Mouse (Mus musculus) hindbrain, embryonic 14.5 days (tissue): ENCODE results near the gene Appbp2. TPM values are rescaled to one million over a fixed set of nuclear protein-coding genes. Genes with fewer than 3 reads are reported as not detected.

Source experiments
- ATAC-seq: fragments of 200-750 bp; cut with Nextera tagmentation; 2 replicates; pipeline ENCODE4 v1.8.0; 2017; ENCODE audit warnings: moderate number of reproducible peaks, mild to moderate bottlenecking, moderate TSS enrichment, moderate library complexity; ENCODE audit not compliant: low FRiP score
- DNase-seq: peaks from one replicate; pipeline ENCODE4 v3.0.0-alpha.2; 2015; ENCODE audit warnings: low spot score
- H3K27ac ChIP-seq: fragments of 300-500 bp; sonication (generic); 2 replicates; pipeline ENCODE4 v1.5.1; 2014; ENCODE audit warnings: mild to moderate bottlenecking, moderate library complexity
- H3K27me3 ChIP-seq: fragments of 300-500 bp; sonication (generic); 2 replicates; pipeline ENCODE4 v1.6.1; 2014; ENCODE audit warnings: mild to moderate bottlenecking, low read length, mixed read lengths; ENCODE audit not compliant: control insufficient read depth, insufficient read depth
- H3K36me3 ChIP-seq: fragments of 300-500 bp; sonication (generic); replicated peaks from 2 replicates; pipeline ENCODE4 v1.6.1; 2014; ENCODE audit not compliant: control insufficient read depth, insufficient read depth
- H3K4me1 ChIP-seq: fragments of 300-500 bp; sonication (generic); replicated peaks from 2 replicates; pipeline ENCODE4 v1.6.1; 2014; ENCODE audit warnings: antibody characterized with exemption, low read length, mixed read lengths; ENCODE audit not compliant: control insufficient read depth, insufficient read depth
- H3K4me2 ChIP-seq: fragments of 300-500 bp; sonication (generic); replicated peaks from 2 replicates; pipeline ENCODE4 v1.6.1; 2014; ENCODE audit warnings: mild to moderate bottlenecking, moderate library complexity
- H3K4me3 ChIP-seq: fragments of 300-500 bp; sonication (generic); replicated peaks from 2 replicates; pipeline ENCODE4 v1.5.1; 2014; ENCODE audit warnings: mild to moderate bottlenecking, low read length
- H3K9ac ChIP-seq: fragments of 300-500 bp; sonication (generic); 2 replicates; pipeline ENCODE4 v1.6.1; 2014
- H3K9me3 ChIP-seq: fragments of 300-500 bp; sonication (generic); 2 replicates; pipeline ENCODE4 v1.6.1; 2016; ENCODE audit warnings: low read length; ENCODE audit not compliant: control insufficient read depth
- WGBS: fragments of 180-500 bp; shearing (Covaris S2); extraction: QIAGEN DNeasy Blood & Tissue Kit; methylation state at CpG from one replicate; pipeline ENCODE4 v1.1.7; 2014; 5-methylcytosine and 5-hydroxymethylcytosine counted together
- polyA plus RNA-seq: library from polyadenylated mRNA; unstranded; fragments of >200 nt; fragmentation: Nextera tagmentation; extraction: Ambion mirVana; gene quantifications from 2 replicates; pipeline ENCODE4 v1.2.1, GENCODE M21; 2014

Gene Appbp2
- polyA plus RNA-seq, 1 experiment from 2014 or later, result 58.1 TPM

DNA sequence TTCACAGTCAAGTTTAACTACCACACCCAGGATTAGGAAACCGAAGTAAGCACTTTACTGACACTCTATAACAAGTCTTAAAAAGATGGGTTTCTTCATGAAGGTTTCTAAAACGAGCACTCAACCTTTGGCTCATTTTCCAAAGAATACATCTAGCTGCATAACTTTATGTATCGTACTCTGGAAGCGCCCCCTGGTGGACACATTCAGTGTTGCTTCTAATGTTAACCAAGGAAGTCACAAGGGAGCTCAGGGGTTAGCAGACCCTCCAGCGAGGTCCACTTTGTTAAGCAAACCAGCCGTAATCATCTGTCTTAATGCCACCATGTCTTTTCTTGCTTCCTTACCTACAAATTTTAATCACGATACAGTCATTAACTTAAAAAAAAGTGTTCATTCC, 26.3 kb upstream of the Appbp2 start:
- Histone ChIP-seq H3K4me2 (no peak overlapping the region), H3K9ac (no peak overlapping the region), H3K4me3 (no peak overlapping the region), H3K27me3 (no peaks in the 10 kb centered on the region), H3K4me1 (no peaks in the 10 kb centered on the region), H3K36me3 (no peaks in the 10 kb centered on the region), H3K27ac (no peak overlapping the region), H3K9me3 (no peaks in the 10 kb centered on the region)
- peak; percentile 81 for DNase-seq
- ATAC-seq, result no peak
- 31% methylated on average over 7 of the region's 7 CpGs for WGBS

DNA sequence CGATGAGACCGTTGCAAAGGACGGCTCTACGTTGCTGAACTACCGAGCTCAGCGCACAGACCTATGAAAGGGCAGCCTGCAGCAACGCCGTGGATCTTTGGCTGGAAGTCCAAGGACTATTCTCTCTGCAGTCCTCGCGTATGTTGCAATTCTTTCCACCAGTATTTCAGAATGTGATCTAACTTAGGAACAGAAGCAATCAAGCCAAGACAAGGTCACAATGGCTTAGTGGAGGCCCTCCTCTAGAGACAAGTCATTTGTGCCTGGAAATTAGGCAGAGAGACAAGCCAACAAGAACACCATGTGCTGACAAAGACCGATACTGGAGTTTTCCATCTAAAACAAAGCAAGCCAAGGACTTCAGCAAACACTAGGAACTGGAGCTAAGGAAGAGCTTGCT, 24.0 kb upstream of the Appbp2 start:
- Histone ChIP-seq H3K36me3 (no peaks in the 10 kb centered on the region), H3K9ac (no peak overlapping the region), H3K4me3 (no peak overlapping the region), H3K27me3 (no peaks in the 10 kb centered on the region), H3K4me1 (no peaks in the 10 kb centered on the region), H3K27ac (no peak overlapping the region), H3K4me2 (no peak overlapping the region), H3K9me3 (no peaks in the 10 kb centered on the region)
- DNase-seq, result no peak
- no peak for ATAC-seq
- 91% methylated on average over 11 of the region's 11 CpGs for WGBS

DNA sequence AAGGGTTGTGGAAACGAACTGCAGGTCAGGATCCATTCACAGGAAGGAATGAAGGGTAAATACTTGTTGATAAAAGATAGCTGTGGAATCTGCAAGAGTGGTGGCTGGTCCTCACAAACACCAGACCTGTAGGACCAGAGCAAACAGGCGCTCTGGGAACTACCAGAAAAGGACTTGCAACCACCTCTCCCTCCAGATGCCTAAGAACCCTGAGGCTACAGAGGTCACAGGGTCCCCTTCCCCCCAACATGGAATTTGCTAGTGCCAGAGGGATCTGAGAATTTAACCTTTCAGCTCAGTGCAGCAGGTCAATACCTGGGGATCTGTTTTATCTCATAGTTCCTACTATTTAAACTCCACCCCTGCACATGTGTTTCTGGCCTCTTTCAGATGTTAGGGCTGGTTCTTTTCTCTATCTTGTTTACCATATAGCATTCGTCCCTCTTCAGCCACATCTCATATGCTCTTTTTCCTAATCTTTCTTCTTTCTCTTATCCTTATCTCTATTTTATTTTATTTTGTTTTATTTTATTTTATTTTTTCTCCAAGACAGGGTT, 20.6 kb upstream of the Appbp2 start:
- no peak for DNase-seq
- Histone ChIP-seq H3K9me3 (no peaks in the 10 kb centered on the region), H3K4me3 (no peak overlapping the region), H3K27ac (no peak overlapping the region), H3K36me3 (no peaks in the 10 kb centered on the region), H3K9ac (no peak overlapping the region), H3K4me2 (no peak overlapping the region), H3K27me3 (no peaks in the 10 kb centered on the region), H3K4me1 (no peaks in the 10 kb centered on the region)
- WGBS, result 80% methylated on average over 3 of the region's 3 CpGs
- ATAC-seq, result no peak

DNA sequence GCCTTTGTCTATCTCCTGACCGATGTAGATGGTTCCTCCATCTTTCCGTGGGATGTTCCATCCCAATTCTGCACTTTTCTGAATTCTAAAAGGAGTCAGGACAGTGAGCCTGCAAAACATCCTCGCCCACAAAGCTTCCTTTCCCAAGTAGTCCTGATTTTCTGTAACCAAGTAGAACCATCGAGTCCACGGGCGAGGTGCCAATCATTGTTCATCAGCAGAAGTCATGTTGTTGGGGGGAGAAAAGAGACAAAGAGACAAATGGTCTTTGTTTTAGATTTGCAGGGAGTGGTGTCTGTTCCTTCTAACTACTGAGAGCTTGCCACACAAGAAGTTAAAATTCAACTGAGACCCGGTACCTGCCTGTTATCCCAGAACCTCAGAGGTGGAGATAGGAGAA, 18.7 kb upstream of the Appbp2 start:
- DNase-seq (no peak), ATAC-seq (no peak)
- Histone ChIP-seq H3K4me2 (no peak overlapping the region), H3K4me3 (no peak overlapping the region), H3K4me1 (no peaks in the 10 kb centered on the region), H3K27ac (no peak overlapping the region), H3K36me3 (no peaks in the 10 kb centered on the region), H3K27me3 (no peaks in the 10 kb centered on the region), H3K9me3 (no peaks in the 10 kb centered on the region), H3K9ac (no peak overlapping the region)
- WGBS, result 86% methylated on average over 7 of the region's 7 CpGs

DNA sequence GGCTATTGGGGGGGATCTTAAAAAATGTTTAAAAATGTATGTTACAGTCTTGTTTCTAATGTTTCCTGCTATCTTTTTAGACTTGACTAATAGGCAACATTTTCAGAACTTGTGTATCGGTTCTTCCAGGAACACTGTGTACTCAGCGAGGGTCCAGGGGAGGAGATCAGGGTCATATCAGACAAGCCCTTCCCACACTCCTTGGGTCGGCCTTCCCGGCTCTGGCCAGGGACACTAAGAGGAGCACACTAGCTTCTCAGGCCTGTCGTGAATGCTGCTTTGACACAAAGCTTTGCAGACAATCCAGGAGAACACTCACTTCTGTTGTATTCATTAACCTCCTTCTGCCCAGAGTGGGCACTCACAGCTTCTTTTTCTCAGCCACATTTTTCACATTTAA, 18.1 kb upstream of the Appbp2 start:
- Histone ChIP-seq H3K9ac (no peak overlapping the region), H3K27ac (no peak overlapping the region), H3K4me2 (no peak overlapping the region), H3K27me3 (no peaks in the 10 kb centered on the region), H3K4me1 (no peaks in the 10 kb centered on the region), H3K4me3 (no peak overlapping the region), H3K9me3 (no peaks in the 10 kb centered on the region), H3K36me3 (no peaks in the 10 kb centered on the region)
- no peak for ATAC-seq
- DNase-seq, result no peak
- WGBS, result 74% methylated on average over 5 of the region's 5 CpGs

DNA sequence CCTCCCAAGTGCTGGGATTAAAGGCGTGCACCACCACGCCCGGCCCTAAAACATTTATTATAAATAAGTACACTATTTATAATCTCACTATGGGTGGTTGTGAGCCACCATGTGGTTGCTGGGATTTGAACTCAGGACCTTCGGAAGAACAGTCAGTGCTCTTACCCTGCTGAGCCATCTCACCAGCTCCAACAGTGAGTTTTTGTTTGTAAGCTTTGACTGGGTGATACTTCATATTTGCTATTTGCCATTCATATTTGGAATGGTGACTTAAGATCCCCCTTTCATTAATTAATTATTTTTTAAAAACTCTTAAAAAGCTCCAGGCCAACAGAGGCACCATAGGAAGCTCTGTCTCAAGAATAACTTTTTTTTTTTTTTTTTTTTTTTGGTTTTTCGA, 17.0 kb upstream of the Appbp2 start:
- Histone ChIP-seq H3K27ac (no peak overlapping the region), H3K4me2 (no peak overlapping the region), H3K4me1 (no peaks in the 10 kb centered on the region), H3K9me3 (no peaks in the 10 kb centered on the region), H3K27me3 (no peaks in the 10 kb centered on the region), H3K36me3 (no peaks in the 10 kb centered on the region), H3K9ac (no peak overlapping the region), H3K4me3 (no peak overlapping the region)
- WGBS, result 91% methylated on average over 5 of the region's 5 CpGs
- no peak for DNase-seq
- ATAC-seq, result no peak

DNA sequence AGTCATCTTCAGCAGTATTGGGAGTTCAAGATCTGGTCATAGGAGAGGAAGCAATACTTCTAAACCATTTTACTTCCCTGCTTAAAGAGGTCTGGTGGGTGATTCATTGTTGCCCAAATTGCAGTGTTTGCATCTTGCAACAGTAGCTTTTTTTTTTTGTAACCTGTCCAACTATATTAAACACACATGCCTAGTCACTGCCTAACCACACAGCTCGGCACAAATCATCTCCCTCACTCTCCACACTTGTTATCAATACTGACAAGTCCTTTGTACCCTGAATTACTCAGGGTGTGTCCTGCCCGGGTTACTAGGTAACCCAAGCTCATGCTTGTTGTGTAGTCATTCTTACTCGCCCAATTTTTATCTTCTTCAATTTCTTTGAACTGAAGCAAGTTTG, 15.5 kb upstream of the Appbp2 start:
- Histone ChIP-seq H3K4me3 (no peak overlapping the region), H3K27ac (no peak overlapping the region), H3K36me3 (no peaks in the 10 kb centered on the region), H3K4me1 (no peaks in the 10 kb centered on the region), H3K27me3 (no peaks in the 10 kb centered on the region), H3K4me2 (no peak overlapping the region), H3K9me3 (no peaks in the 10 kb centered on the region), H3K9ac (no peak overlapping the region)
- no peak for DNase-seq
- ATAC-seq, result no peak
- 46% methylated on average over 3 of the region's 3 CpGs for WGBS

DNA sequence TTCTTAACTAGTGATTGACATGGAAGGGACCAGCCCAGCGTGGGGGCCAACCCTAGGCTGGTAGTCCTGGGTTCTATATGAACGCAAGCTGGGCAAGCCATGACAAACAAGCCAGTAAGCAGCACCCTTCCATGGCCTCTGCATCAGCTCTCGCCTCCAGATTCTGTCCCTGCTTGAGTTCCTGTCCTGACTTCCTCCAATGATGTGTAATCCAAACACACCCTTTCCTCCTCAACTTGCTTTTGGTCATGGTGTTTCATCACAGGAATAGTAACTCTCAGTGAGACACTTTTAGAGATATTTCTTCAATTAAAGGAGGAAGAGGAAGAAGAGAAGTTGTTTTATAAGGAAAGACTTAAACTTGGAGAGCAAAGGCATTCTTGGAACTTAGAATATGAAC, 14.4 kb upstream of the Appbp2 start:
- Histone ChIP-seq H3K36me3 (no peaks in the 10 kb centered on the region), H3K4me3 (no peak overlapping the region), H3K27me3 (no peaks in the 10 kb centered on the region), H3K4me1 (no peaks in the 10 kb centered on the region), H3K9ac (no peak overlapping the region), H3K9me3 (no peaks in the 10 kb centered on the region), H3K4me2 (no peak overlapping the region), H3K27ac (no peak overlapping the region)
- DNase-seq, result no peak
- no peak for ATAC-seq
- WGBS, result 81% methylated on average over 3 of the region's 3 CpGs

DNA sequence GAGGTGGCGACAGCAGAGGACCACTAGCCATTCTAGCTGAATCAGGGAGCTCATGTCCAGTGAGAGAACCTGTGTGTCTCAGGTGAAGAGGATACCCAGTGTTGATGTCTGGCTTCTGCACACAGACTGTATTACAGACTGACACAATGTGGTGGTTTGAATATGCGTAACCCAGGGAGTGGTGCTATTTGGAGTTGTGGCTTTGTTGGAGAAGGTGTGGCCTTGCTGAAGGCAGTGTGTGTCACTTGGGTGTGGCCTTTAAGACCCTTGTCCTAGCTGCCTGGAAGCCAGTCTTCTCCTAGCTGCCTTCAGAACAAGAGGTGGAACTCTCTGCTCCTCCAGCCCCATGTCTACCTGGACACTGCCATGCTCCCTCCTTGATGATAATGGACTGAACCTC, 13.2 kb upstream of the Appbp2 start:
- Histone ChIP-seq H3K4me1 (no peaks in the 10 kb centered on the region), H3K27ac (no peak overlapping the region), H3K9ac (no peak overlapping the region), H3K4me2 (no peak overlapping the region), H3K9me3 (no peaks in the 10 kb centered on the region), H3K36me3 (no peaks in the 10 kb centered on the region), H3K4me3 (no peak overlapping the region), H3K27me3 (no peaks in the 10 kb centered on the region)
- ATAC-seq (no peak), DNase-seq (no peak)
- 94% methylated on average over 2 of the region's 2 CpGs for whole genome bisulfite sequencing

DNA sequence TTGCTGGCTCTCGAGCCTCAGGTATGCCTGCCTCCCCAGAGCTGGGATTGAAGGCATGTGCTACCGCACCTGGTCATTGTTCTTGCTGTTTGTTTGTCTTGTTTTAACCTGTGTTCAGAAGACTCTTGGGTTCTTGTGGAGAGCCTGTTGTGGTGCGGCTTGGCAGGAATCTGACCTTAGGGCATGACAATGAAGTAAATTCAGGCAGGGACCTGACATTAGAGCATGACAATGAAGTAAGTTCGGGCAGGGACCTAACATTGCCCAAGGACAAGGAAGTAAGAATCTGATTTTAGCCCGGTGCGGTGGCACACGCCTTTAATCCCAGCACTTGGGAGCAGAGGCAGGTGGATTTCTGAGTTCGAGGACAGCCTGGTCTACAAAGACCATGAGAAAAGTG, 6.3 kb upstream of the Appbp2 start:
- ATAC-seq (no peak), DNase-seq (no peak)
- Histone ChIP-seq H3K9me3 (no peaks in the 10 kb centered on the region), H3K4me1 (no peaks in the 10 kb centered on the region), H3K27ac (no peak overlapping the region), H3K36me3 (no peaks in the 10 kb centered on the region), H3K9ac (no peak overlapping the region), H3K4me3 (no peak overlapping the region), H3K4me2 (no peak overlapping the region), H3K27me3 (no peaks in the 10 kb centered on the region)
- WGBS, result 93% methylated on average over 8 of the region's 8 CpGs
